Mouse (Mus musculus): ENCODE data around the gene Nmnat3.

DNA sequence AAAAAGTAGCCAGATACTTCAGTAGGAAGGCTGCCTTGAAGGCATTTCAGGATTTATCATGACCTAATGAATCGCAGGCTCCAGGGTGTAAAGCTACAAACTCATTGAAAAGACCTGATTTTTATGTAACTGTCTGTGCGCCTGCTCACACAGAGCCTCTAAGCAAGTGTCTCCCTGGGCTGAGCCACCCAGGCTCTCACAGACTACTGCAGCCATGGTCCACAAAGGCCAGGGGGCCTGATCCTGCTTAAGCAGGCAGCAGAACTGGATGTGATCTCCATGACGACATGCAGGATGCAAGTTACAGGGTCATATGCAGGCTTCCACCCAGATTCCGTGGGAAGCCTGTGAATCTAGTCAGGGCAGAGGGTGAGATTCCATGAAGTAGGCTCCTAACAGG, 106.3 kb downstream of the Nmnat3 start:
- TF ChIP-seq MAFK (IDR thresholded peaks at IDR 0.05; ENCODE audit: insufficient read depth, low read depth, low read length) = no peak
- no peak for TF ChIP-seq HCFC1 (IDR thresholded peaks at IDR 0.05; ENCODE audit: borderline replicate concordance, insufficient read depth, low read length)
- TF ChIP-seq CHD2 (IDR thresholded peaks at IDR 0.05; ENCODE audit: low read depth, low read length) = no peak
- no peak for TF ChIP-seq ZC3H11A (IDR thresholded peaks at IDR 0.05; ENCODE audit: borderline replicate concordance, low read depth, low read length)
